Mouse (Mus musculus) left cerebral cortex, postnatal 14 days (tissue): ENCODE measurements at regions not wholly inside any gene's neighbourhood (a gene's known extent, or its start where the extent isn't known, plus 50 kb on each side); places are given as distances from the start of the nearest gene placed in this dataset.

Experiments used
- DNase-seq, 2 experiments: peaks; one replicate each; pipeline ENCODE4 v3.0.0; 2021 to 2022; ENCODE audit warnings: low spot score in 2 of 2, mixed read lengths in 1 of 2
- intact Hi-C: fragments of 180-260 bp; cut with DNase I; formaldehyde crosslinking; loops from one replicate; pipeline ENCODE4 v1.15.1; 2025

DNA sequence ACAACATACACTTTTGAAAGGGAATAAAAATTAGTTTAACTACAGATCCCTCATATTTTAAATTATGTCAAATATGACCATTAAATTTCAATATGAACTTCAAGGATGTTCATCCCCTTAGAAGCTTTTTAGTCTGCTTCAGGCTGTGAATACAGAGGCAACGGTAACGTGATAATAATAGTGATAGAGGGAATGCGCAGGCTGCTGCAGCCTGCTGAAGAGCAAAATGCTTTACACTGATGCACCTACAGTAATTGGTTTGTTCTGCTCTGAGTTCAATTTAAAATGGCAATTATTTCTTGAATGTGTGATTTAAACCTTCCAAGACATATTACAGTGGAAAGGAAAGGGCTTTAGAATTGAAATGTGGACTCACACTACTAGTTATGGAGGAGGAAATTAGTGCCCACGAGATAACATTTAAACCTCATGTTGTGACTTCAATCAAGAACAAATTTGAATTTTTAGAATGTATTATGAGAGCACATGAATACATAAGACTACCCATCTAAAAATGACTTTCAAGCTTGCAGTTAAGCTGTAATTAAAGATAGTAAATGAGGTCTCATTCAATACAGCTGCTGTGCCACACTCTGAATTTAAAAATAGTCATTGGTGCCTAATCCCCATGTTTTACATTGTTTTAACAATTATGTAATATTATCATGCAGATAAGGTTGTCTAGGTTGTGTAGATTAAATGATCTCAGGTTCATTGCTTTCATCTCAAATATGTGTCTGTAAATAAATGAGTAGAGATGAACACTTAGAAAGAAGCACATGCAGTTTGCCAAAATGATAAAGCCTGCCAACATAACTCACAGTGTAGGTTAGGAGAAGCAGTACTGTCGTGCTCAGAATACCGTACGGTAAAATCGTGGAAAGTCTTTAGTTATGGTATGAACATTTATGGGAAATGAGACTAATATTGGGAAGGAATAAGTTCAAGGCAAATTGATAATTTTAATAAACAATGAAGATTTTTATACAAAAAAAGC, 910.8 kb downstream of the Grik2 start:
- DNase-seq = peak in 1 of 2 experiments; percentile 0
- intact Hi-C loops = no loop called here

DNA sequence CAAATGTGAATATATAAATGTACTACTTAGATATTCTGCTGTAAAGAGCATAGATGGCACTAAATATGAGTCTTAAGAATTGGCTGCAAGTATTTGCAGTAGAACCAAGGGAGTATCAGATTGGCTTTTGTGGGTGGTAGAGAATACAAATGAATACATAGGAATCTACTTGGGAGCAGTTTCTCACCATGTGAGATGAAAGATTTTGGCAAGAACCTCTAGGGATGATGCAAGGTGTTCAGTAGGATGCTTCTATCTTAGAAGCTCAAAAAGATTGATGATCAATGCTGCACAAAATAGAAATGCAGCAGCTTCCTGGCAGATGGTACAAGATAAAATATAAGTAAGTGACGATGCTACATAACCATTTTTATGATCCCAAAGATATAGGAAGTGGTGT, 915.6 kb downstream of the Grik2 start:
- intact Hi-C loops = no loop called here

More for the DNA sequence above, 915.6 kb downstream of the Grik2 start:
- DNase-seq = peak in 1 of 2 experiments; percentile 10
